8 mouse cellular contexts compared by ENCODE assay signal in genomic region chr17:74316309-74316863, GRCm38 (mm10). TPM values are rescaled to one million over a fixed set of nuclear protein-coding genes. Genes with fewer than 3 reads are reported as not detected.
DNase-seq lines count a peak whose midpoint lies in the region; ATAC-seq and TF ChIP-seq lines count a peak whose summit lies in the region.

No protein-coding gene starts in this region.

- peak; percentile 53; the same call in 1 of the 2 replicates for TF ChIP-seq EP300 in heart, adult 2 months (IDR thresholded peaks at IDR 0.05; ENCODE audit: insufficient read depth, low read depth, low read length)

- peak; percentile 85 for DNase-seq in 3T3-L1 (ENCODE audit: low read depth, low spot score)
- DNase-seq in adrenal gland, postnatal 36 days: peak; percentile 91 to 94
- peak; percentile 93 to 94 for DNase-seq in heart, adult 2 months
- peak; percentile 91 for DNase-seq in kidney, adult 2 months
- peak; percentile 94 for DNase-seq in midbrain, embryonic 14.5 days
- peak; percentile 87 for DNase-seq in spleen, adult 12 weeks (ENCODE audit: low spot score)

- H3K27me3 ChIP-seq in embryonic facial prominence, embryonic 13.5 days: no peaks in the 10 kb centered on the region
- no peaks in the 10 kb centered on the region for H3K27me3 ChIP-seq in heart, adult 2 months (ENCODE audit: control insufficient read depth, insufficient read depth, low read length)
- H3K27me3 ChIP-seq in kidney, adult 2 months (replicated peaks; ENCODE audit: control insufficient read depth, insufficient read depth, low read length): no peaks in the 10 kb centered on the region
- H3K27me3 ChIP-seq in limb, embryonic 12.5 days: no peaks in the 10 kb centered on the region
- no peaks in the 10 kb centered on the region for H3K27me3 ChIP-seq in midbrain, embryonic 14.5 days (ENCODE audit: control insufficient read depth, insufficient read depth, low read length)

- peak; percentile 90 for ATAC-seq in embryonic facial prominence, embryonic 13.5 days (ENCODE audit: insufficient number of reproducible peaks, insufficient read depth, low FRiP score, low TSS enrichment, low read depth)
- ATAC-seq in limb, embryonic 12.5 days (ENCODE audit: insufficient number of reproducible peaks, insufficient read depth, low FRiP score, low TSS enrichment, low read depth): peak; percentile 95
- ATAC-seq in midbrain, embryonic 14.5 days (ENCODE audit: low FRiP score, low TSS enrichment): peak; percentile 94

- H3K27ac ChIP-seq in embryonic facial prominence, embryonic 13.5 days: peak overlapping the region; percentile 92
- H3K27ac ChIP-seq in heart, adult 2 months: peak overlapping the region; percentile 94
- peak overlapping the region; percentile 88 for H3K27ac ChIP-seq in kidney, adult 2 months (ENCODE audit: insufficient read depth, low read depth, low read length)
- peak overlapping the region; percentile 94 for H3K27ac ChIP-seq in limb, embryonic 12.5 days
- H3K27ac ChIP-seq in midbrain, embryonic 14.5 days (replicated peaks; ENCODE audit: low read depth, low read length): peak overlapping the region; percentile 85

- TF ChIP-seq CTCF in heart, adult 2 months (IDR thresholded peaks at IDR 0.05): peak; percentile 48
- TF ChIP-seq CTCF in kidney, adult 2 months (conservative IDR thresholded peaks at IDR 0.05; ENCODE audit: insufficient read depth, insufficient read length, low read depth, low read length): no peak

- peak; percentile 94 for TF ChIP-seq POLR2A in heart, adult 2 months (IDR thresholded peaks at IDR 0.05; ENCODE audit: insufficient read depth, low read depth, low read length)
- peak; percentile 74 for TF ChIP-seq POLR2A in kidney, adult 2 months (IDR thresholded peaks at IDR 0.05; ENCODE audit: low read depth, low read length)

- H3K36me3 ChIP-seq in embryonic facial prominence, embryonic 13.5 days: peaks cover 21% of the 10 kb centered on the region
- no peaks in the 10 kb centered on the region for H3K36me3 ChIP-seq in heart, adult 2 months (ENCODE audit: control insufficient read depth, insufficient read depth, low read length)
- no peaks in the 10 kb centered on the region for H3K36me3 ChIP-seq in kidney, adult 2 months (ENCODE audit: control insufficient read depth, insufficient read depth, low read length)
- peaks cover 28% of the 10 kb centered on the region for H3K36me3 ChIP-seq in limb, embryonic 12.5 days
- H3K36me3 ChIP-seq in midbrain, embryonic 14.5 days (ENCODE audit: control insufficient read depth, insufficient read depth, low read length): no peaks in the 10 kb centered on the region

- peak overlapping the region; percentile 69 for H3K4me2 ChIP-seq in embryonic facial prominence, embryonic 13.5 days
- H3K4me2 ChIP-seq in limb, embryonic 12.5 days: peak overlapping the region; percentile 78
- peak overlapping the region; percentile 83 for H3K4me2 ChIP-seq in midbrain, embryonic 14.5 days (ENCODE audit: low read length)

- under 1% methylated on average over 43 of the region's 48 CpGs for WGBS in embryonic facial prominence, embryonic 13.5 days
- whole genome bisulfite sequencing in heart, adult 2 months: under 1% methylated on average over 48 of the region's 48 CpGs
- WGBS in kidney, adult 2 months: under 1% methylated on average over 48 of the region's 48 CpGs
- under 1% methylated on average over 48 of the region's 48 CpGs for WGBS in limb, embryonic 12.5 days
- under 1% methylated on average over 48 of the region's 48 CpGs for WGBS in midbrain, embryonic 14.5 days

- intact Hi-C loops in heart, adult 2 months (cut with DNase I): loop anchor here (1.0 to 5.0 kb wide), 3 partner anchors 21 to 76 kb away; partner anchors contain the start of genes Memo1 and Spast

- no peaks in the 10 kb centered on the region for H3K9me3 ChIP-seq in embryonic facial prominence, embryonic 13.5 days
- no peaks in the 10 kb centered on the region for H3K9me3 ChIP-seq in limb, embryonic 12.5 days
- H3K9me3 ChIP-seq in midbrain, embryonic 14.5 days (ENCODE audit: control insufficient read depth, low read length): no peaks in the 10 kb centered on the region

- no peaks in the 10 kb centered on the region for H3K79me2 ChIP-seq in heart, adult 2 months (replicated peaks; ENCODE audit: control insufficient read depth, insufficient read depth, low read length)

- peaks cover 14% of the 10 kb centered on the region for H3K4me1 ChIP-seq in embryonic facial prominence, embryonic 13.5 days
- 0 out of 2 replicates have a peak, but pooled peaks cover 2% of the 10 kb centered on the region for H3K4me1 ChIP-seq in heart, adult 2 months (ENCODE audit: control insufficient read depth, insufficient read depth, low read length)
- no peaks in the 10 kb centered on the region for H3K4me1 ChIP-seq in kidney, adult 2 months (ENCODE audit: control insufficient read depth, insufficient read depth, low read length)
- H3K4me1 ChIP-seq in limb, embryonic 12.5 days (replicated peaks): peaks cover 16% of the 10 kb centered on the region
- peaks cover 5% of the 10 kb centered on the region for H3K4me1 ChIP-seq in midbrain, embryonic 14.5 days (ENCODE audit: control insufficient read depth, insufficient read depth, low read length)

- H3K4me3 ChIP-seq in embryonic facial prominence, embryonic 13.5 days: peak overlapping the region; percentile 81
- peak overlapping the region; percentile 83 for H3K4me3 ChIP-seq in heart, adult 2 months
- peak overlapping the region; percentile 88 for H3K4me3 ChIP-seq in kidney, adult 2 months (ENCODE audit: insufficient read depth, low read depth, low read length)
- peak overlapping the region; percentile 78 for H3K4me3 ChIP-seq in limb, embryonic 12.5 days (replicated peaks)
- peak overlapping the region; percentile 71 for H3K4me3 ChIP-seq in midbrain, embryonic 14.5 days (replicated peaks; ENCODE audit: low read depth, low read length)

- peak overlapping the region; percentile 88 for H3K9ac ChIP-seq in embryonic facial prominence, embryonic 13.5 days
- peak overlapping the region; percentile 92 for H3K9ac ChIP-seq in heart, adult 2 months (ENCODE audit: low read depth, low read length)
- H3K9ac ChIP-seq in limb, embryonic 12.5 days (replicated peaks): peak overlapping the region; percentile 85
- peak overlapping the region; percentile 78 for H3K9ac ChIP-seq in midbrain, embryonic 14.5 days (replicated peaks; ENCODE audit: low read length)

RNA-seq across cellular contexts. Expression of gene Dpy30, which starts 7.4 kb away (rescaled TPM):
- total RNA-seq in adrenal gland, postnatal 36 days (2021): 10 to 100 TPM; 71.2 to 87.3 TPM
- polyA plus RNA-seq in embryonic facial prominence, embryonic 13.5 days (2015; fragmentation: Nextera tagmentation; extraction: Ambion mirVana): 226 and 247 TPM in 2 replicates
- total RNA-seq in heart, adult 2 months (2021): 10 to 100 TPM; 39.5 to 47.3 TPM
- polyA plus RNA-seq in heart, adult 2 months (2012; rRNA removed): 34.6 and 47.3 TPM in 2 replicates
- 38.1 and 57.3 TPM in 2 replicates for polyA plus RNA-seq in kidney, adult 2 months (2012; rRNA removed)
- 274 and 295 TPM in 2 replicates for polyA plus RNA-seq in limb, embryonic 12.5 days (2016; fragmentation: Nextera tagmentation; extraction: Ambion mirVana)
- polyA plus RNA-seq in midbrain, embryonic 14.5 days (2014; fragmentation: Nextera tagmentation; extraction: Ambion mirVana): 199 and 211 TPM in 2 replicates

RNA-seq across cellular contexts. Expression of gene Memo1, which starts 21.1 kb away (rescaled TPM):
- total RNA-seq in adrenal gland, postnatal 36 days (2021): 100 to 1,000 TPM; 102 to 113 TPM
- 80.3 and 85.8 TPM in 2 replicates for polyA plus RNA-seq in embryonic facial prominence, embryonic 13.5 days (2015; fragmentation: Nextera tagmentation; extraction: Ambion mirVana)
- total RNA-seq in heart, adult 2 months (2021): 10 to 100 TPM; 56.7 to 66.7 TPM
- 70.8 and 77.6 TPM in 2 replicates for polyA plus RNA-seq in heart, adult 2 months (2012; rRNA removed)
- 38.7 and 43.1 TPM in 2 replicates for polyA plus RNA-seq in kidney, adult 2 months (2012; rRNA removed)
- polyA plus RNA-seq in limb, embryonic 12.5 days (2016; fragmentation: Nextera tagmentation; extraction: Ambion mirVana): 77.7 and 80.1 TPM in 2 replicates
- polyA plus RNA-seq in midbrain, embryonic 14.5 days (2014; fragmentation: Nextera tagmentation; extraction: Ambion mirVana): 59.3 and 64.0 TPM in 2 replicates

RNA-seq across cellular contexts. Expression of gene Spast, which starts 22.4 kb away (rescaled TPM):
- total RNA-seq in adrenal gland, postnatal 36 days (2021): 10 to 100 TPM; 32.2 to 32.8 TPM
- 15.6 and 20.3 TPM in 2 replicates for polyA plus RNA-seq in embryonic facial prominence, embryonic 13.5 days (2015; fragmentation: Nextera tagmentation; extraction: Ambion mirVana)
- 10 to 100 TPM; 29.2 to 33.5 TPM for total RNA-seq in heart, adult 2 months (2021)
- 4.2 and 8.3 TPM in 2 replicates for polyA plus RNA-seq in heart, adult 2 months (2012; rRNA removed)
- 3.5 and 4.2 TPM in 2 replicates for polyA plus RNA-seq in kidney, adult 2 months (2012; rRNA removed)
- 26.0 and 30.7 TPM in 2 replicates for polyA plus RNA-seq in limb, embryonic 12.5 days (2016; fragmentation: Nextera tagmentation; extraction: Ambion mirVana)
- polyA plus RNA-seq in midbrain, embryonic 14.5 days (2014; fragmentation: Nextera tagmentation; extraction: Ambion mirVana): 52.3 and 58.9 TPM in 2 replicates

Comparison
In these comparisons a context has a peak if more than half of its experiments do, and no peak if none do; other contexts are left out.
1. Peak in every context shown above with its lines: DNase-seq, ATAC-seq, H3K4me3 ChIP-seq and H3K27ac ChIP-seq.